Mouse (Mus musculus): ENCODE measurements around the gene Pygm. TPM values are rescaled to one million over a fixed set of nuclear protein-coding genes. Genes with fewer than 3 reads are reported as not detected.

Pygm gene
- polyA plus RNA-seq, 1 experiment from 2014 or later, result 6.2 TPM

DNA sequence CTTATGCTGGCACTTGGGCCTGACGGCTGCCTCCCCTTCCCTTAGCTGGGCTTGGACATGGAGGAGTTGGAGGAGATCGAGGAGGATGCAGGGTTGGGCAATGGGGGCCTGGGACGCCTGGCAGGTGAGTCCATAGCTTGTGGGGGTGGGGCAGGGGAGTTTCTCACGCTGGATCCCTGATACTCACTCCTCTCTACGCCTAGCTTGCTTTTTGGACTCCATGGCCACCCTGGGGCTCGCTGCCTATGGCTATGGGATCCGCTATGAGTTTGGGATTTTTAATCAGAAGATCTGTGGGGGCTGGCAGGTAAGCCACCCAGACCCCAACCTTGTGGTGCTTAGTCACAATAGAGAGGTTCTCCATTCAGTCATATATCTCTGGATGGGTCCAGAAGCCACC, 1.6 kb downstream of the Pygm start:
- Histone ChIP-seq H3K4me1 (replicated peaks; ENCODE audit: control insufficient read depth, insufficient read depth, low read length) (peaks cover 10% of the 10 kb centered on the region), H3K27ac (ENCODE audit: low read depth) (no peak overlapping the region)

DNA sequence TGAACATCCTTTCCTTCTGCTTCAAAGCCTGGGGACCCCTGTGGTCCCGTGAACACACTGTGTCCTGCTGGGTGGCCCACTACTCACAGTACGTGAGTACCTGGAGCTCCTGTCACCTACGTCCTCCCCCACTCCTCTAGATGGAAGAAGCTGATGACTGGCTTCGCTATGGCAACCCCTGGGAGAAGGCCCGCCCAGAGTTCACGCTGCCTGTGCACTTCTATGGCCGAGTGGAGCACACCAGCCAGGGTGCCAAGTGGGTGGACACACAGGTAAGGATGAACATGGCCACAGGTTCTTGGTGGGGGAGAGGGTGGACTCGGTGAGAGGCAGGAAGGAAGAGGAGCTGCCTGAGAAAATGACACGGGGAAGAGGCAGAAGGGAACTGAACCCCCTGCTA, 2.0 kb downstream of the Pygm start:
- 59% methylated on average over 9 of the region's 9 CpGs for WGBS
- Histone ChIP-seq H3K27me3 (replicated peaks; ENCODE audit: control insufficient read depth, insufficient read depth, low read length) (no peaks in the 10 kb centered on the region), H3K9me3 (ENCODE audit: control insufficient read depth, low read length) (no peaks in the 10 kb centered on the region), H3K9ac (ENCODE audit: low read length) (no peak overlapping the region), H3K4me3 (ENCODE audit: low read depth, low read length) (no peak overlapping the region), H3K4me1 (replicated peaks; ENCODE audit: control insufficient read depth, insufficient read depth, low read length) (peaks cover 10% of the 10 kb centered on the region), H3K36me3 (ENCODE audit: control insufficient read depth, insufficient read depth, low read length) (no peaks in the 10 kb centered on the region), H3K27ac (ENCODE audit: low read depth) (no peak overlapping the region), H3K4me2 (ENCODE audit: low read length) (no peak overlapping the region)
- DNase-seq (ENCODE audit: low spot score), result no peak
- no peak for ATAC-seq (replicated peaks; ENCODE audit: low FRiP score, low TSS enrichment, low read depth)

More for the DNA sequence above, 1.6 kb downstream of the Pygm start:
- H3K9ac ChIP-seq (ENCODE audit: low read length), result no peak overlapping the region
- 83% methylated on average over 7 of the region's 7 CpGs for WGBS
- H3K27me3 ChIP-seq (replicated peaks; ENCODE audit: control insufficient read depth, insufficient read depth, low read length), result no peaks in the 10 kb centered on the region
- H3K4me3 ChIP-seq (ENCODE audit: low read depth, low read length), result no peak overlapping the region
- ATAC-seq (replicated peaks; ENCODE audit: low FRiP score, low TSS enrichment, low read depth) (no peak), DNase-seq (ENCODE audit: low spot score) (no peak)
- no peak overlapping the region for H3K4me2 ChIP-seq (ENCODE audit: low read length)
- no peaks in the 10 kb centered on the region for H3K36me3 ChIP-seq (ENCODE audit: control insufficient read depth, insufficient read depth, low read length)
- no peaks in the 10 kb centered on the region for H3K9me3 ChIP-seq (ENCODE audit: control insufficient read depth, low read length)

DNA sequence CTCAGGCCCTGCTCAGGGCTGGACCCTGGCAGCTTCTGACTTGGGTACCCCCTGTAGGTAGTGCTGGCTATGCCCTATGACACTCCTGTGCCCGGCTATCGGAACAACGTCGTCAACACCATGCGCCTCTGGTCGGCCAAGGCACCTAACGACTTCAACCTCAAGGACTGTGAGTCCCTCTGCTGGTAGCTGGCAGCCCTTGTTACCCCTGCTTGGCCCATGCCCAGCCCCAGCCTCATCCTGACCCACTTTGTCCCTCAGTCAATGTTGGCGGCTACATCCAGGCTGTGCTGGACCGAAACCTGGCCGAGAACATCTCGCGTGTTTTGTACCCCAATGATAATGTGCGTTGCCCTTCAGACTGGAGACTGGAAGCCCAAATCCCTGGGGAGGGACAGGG, 3.8 kb downstream of the Pygm start:
- no peaks in the 10 kb centered on the region for H3K9me3 ChIP-seq (ENCODE audit: control insufficient read depth, low read length)
- DNase-seq (ENCODE audit: low spot score) (no peak), ATAC-seq (replicated peaks; ENCODE audit: low FRiP score, low TSS enrichment, low read depth) (no peak)
- no peak overlapping the region for H3K4me2 ChIP-seq (ENCODE audit: low read length)
- H3K36me3 ChIP-seq (ENCODE audit: control insufficient read depth, insufficient read depth, low read length), result no peaks in the 10 kb centered on the region
- peaks cover 10% of the 10 kb centered on the region for H3K4me1 ChIP-seq (replicated peaks; ENCODE audit: control insufficient read depth, insufficient read depth, low read length)
- WGBS, result 89% methylated on average over 13 of the region's 13 CpGs
- no peak overlapping the region for H3K9ac ChIP-seq (ENCODE audit: low read length)
- no peaks in the 10 kb centered on the region for H3K27me3 ChIP-seq (replicated peaks; ENCODE audit: control insufficient read depth, insufficient read depth, low read length)
- H3K4me3 ChIP-seq (ENCODE audit: low read depth, low read length), result no peak overlapping the region
- H3K27ac ChIP-seq (ENCODE audit: low read depth), result no peak overlapping the region

DNA sequence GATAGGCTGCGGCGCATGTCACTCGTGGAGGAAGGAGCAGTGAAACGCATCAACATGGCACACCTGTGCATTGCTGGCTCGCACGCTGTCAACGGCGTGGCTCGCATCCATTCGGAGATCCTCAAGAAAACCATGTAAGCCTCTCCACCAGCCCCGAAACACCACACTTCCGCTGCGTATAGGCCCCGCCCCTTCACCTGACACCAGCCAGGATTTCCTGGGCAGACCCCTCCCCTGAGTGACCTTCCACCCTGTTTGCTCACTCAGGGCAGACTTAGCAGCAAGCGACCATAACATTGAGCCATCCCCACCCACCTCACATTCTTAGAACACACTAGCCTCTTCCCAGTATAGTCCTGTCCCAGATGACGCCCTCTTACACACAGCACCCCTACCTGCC, 5.6 kb downstream of the Pygm start:
- ATAC-seq (replicated peaks; ENCODE audit: low FRiP score, low TSS enrichment, low read depth), result peak; percentile 59

DNA sequence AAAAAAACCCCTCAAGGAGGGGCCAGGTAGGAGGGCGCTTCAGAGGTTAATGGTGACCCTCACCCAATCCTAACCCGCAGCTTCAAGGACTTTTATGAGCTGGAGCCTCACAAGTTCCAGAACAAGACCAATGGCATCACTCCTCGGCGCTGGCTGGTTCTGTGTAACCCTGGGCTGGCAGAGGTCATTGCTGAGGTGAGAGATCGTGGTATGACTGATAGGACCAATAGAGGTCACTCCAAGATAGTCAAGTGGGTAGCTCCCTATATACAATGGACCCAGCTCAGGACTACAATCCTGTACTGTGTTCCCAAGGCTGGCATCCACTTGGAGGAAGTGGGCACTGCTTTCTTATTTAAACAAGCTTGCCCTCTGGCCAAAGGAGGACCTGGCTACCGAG, 6.1 kb downstream of the Pygm start:
- Histone ChIP-seq H3K27me3 (replicated peaks; ENCODE audit: control insufficient read depth, insufficient read depth, low read length) (no peaks in the 10 kb centered on the region), H3K27ac (ENCODE audit: low read depth) (no peak overlapping the region), H3K9ac (ENCODE audit: low read length) (no peak overlapping the region), H3K4me2 (ENCODE audit: low read length) (peak overlapping the region; percentile 47), H3K36me3 (ENCODE audit: control insufficient read depth, insufficient read depth, low read length) (no peaks in the 10 kb centered on the region), H3K9me3 (ENCODE audit: control insufficient read depth, low read length) (no peaks in the 10 kb centered on the region), H3K4me3 (ENCODE audit: low read depth, low read length) (no peak overlapping the region; the same call in 1 of the 2 replicates), H3K4me1 (replicated peaks; ENCODE audit: control insufficient read depth, insufficient read depth, low read length) (no peaks in the 10 kb centered on the region)
- 0 out of 2 replicates have a peak, but pooled peaks have one; percentile 4 for ATAC-seq (replicated peaks; ENCODE audit: low FRiP score, low TSS enrichment, low read depth)
- 36% methylated on average over 6 of the region's 6 CpGs for WGBS
- no peak for DNase-seq (ENCODE audit: low spot score)

More for the DNA sequence above, 5.6 kb downstream of the Pygm start:
- peak overlapping the region; percentile 47 for H3K4me2 ChIP-seq (ENCODE audit: low read length)
- 4% methylated on average over 16 of the region's 16 CpGs for WGBS
- no peaks in the 10 kb centered on the region for H3K36me3 ChIP-seq (ENCODE audit: control insufficient read depth, insufficient read depth, low read length)
- no peaks in the 10 kb centered on the region for H3K27me3 ChIP-seq (replicated peaks; ENCODE audit: control insufficient read depth, insufficient read depth, low read length)
- 0 out of 2 replicates have a peak overlapping the region, but pooled peaks have one; percentile 25 for H3K9ac ChIP-seq (ENCODE audit: low read length)
- peak overlapping the region; percentile 20 for H3K4me3 ChIP-seq (ENCODE audit: low read depth, low read length)
- no peaks in the 10 kb centered on the region for H3K4me1 ChIP-seq (replicated peaks; ENCODE audit: control insufficient read depth, insufficient read depth, low read length)
- DNase-seq (ENCODE audit: low spot score), result no peak
- no peaks in the 10 kb centered on the region for H3K9me3 ChIP-seq (ENCODE audit: control insufficient read depth, low read length)
- H3K27ac ChIP-seq (ENCODE audit: low read depth), result 0 out of 2 replicates have a peak overlapping the region, but pooled peaks have one; percentile 22

DNA sequence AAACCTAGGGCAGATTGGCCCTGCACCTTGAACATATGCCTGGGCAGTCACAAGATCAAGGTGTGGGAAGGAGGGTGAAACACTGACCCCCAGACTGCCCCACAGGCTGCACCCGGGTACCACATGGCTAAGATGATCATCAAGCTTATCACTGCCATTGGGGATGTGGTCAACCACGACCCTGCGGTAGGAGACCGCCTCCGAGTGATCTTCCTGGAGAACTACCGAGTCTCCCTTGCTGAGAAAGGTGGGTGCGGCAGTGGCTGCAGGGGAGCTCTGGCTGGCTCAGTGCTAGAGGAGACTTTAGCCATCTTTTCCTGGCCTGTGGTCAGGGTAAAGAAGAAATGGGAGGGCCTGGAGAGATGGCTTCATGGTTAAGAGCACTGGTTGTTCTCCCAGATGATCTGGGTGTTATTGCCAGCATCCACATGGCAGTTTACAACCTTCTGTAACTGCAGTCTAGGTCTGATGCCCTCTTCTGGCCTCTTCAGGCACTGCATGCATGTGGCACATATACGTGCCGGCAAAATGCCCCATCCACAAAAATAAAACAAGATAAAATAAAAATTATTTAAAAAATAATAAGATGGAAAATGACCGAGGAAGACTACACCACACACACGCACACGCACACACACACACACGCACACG, 8.7 kb downstream of the Pygm start:
- no peaks in the 10 kb centered on the region for H3K36me3 ChIP-seq (ENCODE audit: control insufficient read depth, insufficient read depth, low read length)
- peaks cover 3% of the 10 kb centered on the region; the same call in 1 of the 2 replicates for H3K27me3 ChIP-seq (replicated peaks; ENCODE audit: control insufficient read depth, insufficient read depth, low read length)
- no peak for ATAC-seq (replicated peaks; ENCODE audit: low FRiP score, low TSS enrichment, low read depth)
- WGBS, result 90% methylated on average over 14 of the region's 14 CpGs
- DNase-seq (ENCODE audit: low spot score), result no peak
- H3K4me2 ChIP-seq (ENCODE audit: low read length), result no peak overlapping the region
- no peaks in the 10 kb centered on the region for H3K9me3 ChIP-seq (ENCODE audit: control insufficient read depth, low read length)
- H3K4me1 ChIP-seq (replicated peaks; ENCODE audit: control insufficient read depth, insufficient read depth, low read length), result no peaks in the 10 kb centered on the region
- H3K27ac ChIP-seq (ENCODE audit: low read depth), result no peak overlapping the region
- no peak overlapping the region for H3K9ac ChIP-seq (ENCODE audit: low read length)
- H3K4me3 ChIP-seq (ENCODE audit: low read depth, low read length), result no peak overlapping the region

DNA sequence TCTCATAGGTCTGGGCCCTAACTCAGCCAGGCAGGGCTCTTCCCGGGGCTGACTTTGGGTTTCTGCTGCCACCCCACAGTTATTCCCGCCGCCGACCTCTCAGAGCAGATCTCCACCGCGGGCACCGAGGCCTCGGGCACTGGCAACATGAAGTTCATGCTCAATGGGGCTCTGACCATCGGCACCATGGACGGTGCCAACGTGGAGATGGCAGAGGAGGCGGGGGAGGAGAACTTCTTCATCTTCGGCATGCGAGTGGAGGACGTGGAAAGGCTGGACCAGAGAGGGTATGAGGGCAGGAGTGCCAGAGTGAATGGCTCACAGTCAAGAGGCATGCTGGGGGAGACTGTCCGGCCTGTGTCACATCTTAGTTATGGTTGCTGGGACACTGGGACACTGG, 9.4 kb downstream of the Pygm start:
- WGBS, result 88% methylated on average over 16 of the region's 16 CpGs
- no peak for ATAC-seq (replicated peaks; ENCODE audit: low FRiP score, low TSS enrichment, low read depth)
- Histone ChIP-seq H3K9me3 (ENCODE audit: control insufficient read depth, low read length) (no peaks in the 10 kb centered on the region), H3K27me3 (replicated peaks; ENCODE audit: control insufficient read depth, insufficient read depth, low read length) (peaks cover 6% of the 10 kb centered on the region; the same call in 1 of the 2 replicates), H3K36me3 (ENCODE audit: control insufficient read depth, insufficient read depth, low read length) (no peaks in the 10 kb centered on the region), H3K27ac (ENCODE audit: low read depth) (no peak overlapping the region), H3K9ac (ENCODE audit: low read length) (no peak overlapping the region), H3K4me2 (ENCODE audit: low read length) (no peak overlapping the region), H3K4me1 (replicated peaks; ENCODE audit: control insufficient read depth, insufficient read depth, low read length) (peaks cover 4% of the 10 kb centered on the region), H3K4me3 (ENCODE audit: low read depth, low read length) (no peak overlapping the region)
- no peak for DNase-seq (ENCODE audit: low spot score)

DNA sequence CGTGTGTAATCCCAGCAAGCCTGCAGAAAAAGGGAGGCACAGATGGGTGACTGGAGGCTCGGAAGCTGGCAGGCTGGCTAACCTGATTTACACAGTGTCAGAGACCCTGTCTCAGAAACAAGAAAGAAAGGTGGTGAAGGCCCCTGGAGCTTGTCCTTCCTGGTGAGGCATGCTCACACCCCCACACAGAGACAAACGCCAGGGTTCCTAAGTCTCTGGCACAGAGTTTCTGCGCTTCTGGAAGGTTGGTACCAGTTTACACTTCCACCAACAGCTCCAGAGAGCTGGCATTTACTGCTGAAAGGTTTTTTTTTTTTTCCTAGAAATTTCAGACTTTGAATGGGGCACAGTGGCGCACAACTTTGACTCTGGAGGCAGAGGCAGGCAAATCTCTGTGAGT, 12.0 kb downstream of the Pygm start:
- Histone ChIP-seq H3K27me3 (replicated peaks; ENCODE audit: control insufficient read depth, insufficient read depth, low read length) (peaks cover 20% of the 10 kb centered on the region), H3K9ac (ENCODE audit: low read length) (no peak overlapping the region), H3K4me2 (ENCODE audit: low read length) (no peak overlapping the region), H3K36me3 (ENCODE audit: control insufficient read depth, insufficient read depth, low read length) (no peaks in the 10 kb centered on the region), H3K4me1 (replicated peaks; ENCODE audit: control insufficient read depth, insufficient read depth, low read length) (peaks cover 23% of the 10 kb centered on the region), H3K27ac (ENCODE audit: low read depth) (no peak overlapping the region), H3K4me3 (ENCODE audit: low read depth, low read length) (no peak overlapping the region), H3K9me3 (ENCODE audit: control insufficient read depth, low read length) (no peaks in the 10 kb centered on the region)
- DNase-seq (ENCODE audit: low spot score), result no peak
- 76% methylated on average over 5 of the region's 5 CpGs for WGBS
- no peak for ATAC-seq (replicated peaks; ENCODE audit: low FRiP score, low TSS enrichment, low read depth)
